Mouse (Mus musculus): ENCODE data around the gene Ms4a4b.
A peak's percentile ranks its signal among the peaks of the same experiment; 100 is the strongest.
"Not testable (repeated sequence)": the region's sequence is repeated elsewhere in the genome, so short reads cannot be mapped to it uniquely, and the experiment has no call there.

Ms4a4b gene

GRCm38 (mm10) chr19:11443338-11443737 is at the start of gene Ms4a4b:
TSS of gene Ms4a4b (plus strand) at chr19:11443553.
- no peak for DNase-seq

GRCm38 (mm10) chr19:11395769-11396168 is 47.6 kb upstream of the Ms4a4b start:
- DNase-seq, result no peak

- no peak for DNase-seq
These were observed 38.8 kb upstream of the Ms4a4b start, which contains the start of gene Ms4a4c for GRCm38 (mm10) chr19:11404527-11404926. TSS of gene Ms4a4c (plus strand) at chr19:11404770.

GRCm38 (mm10) chr19:11407428-11407827 is 35.9 kb upstream of the Ms4a4b start:
- DNase-seq, result no peak

- DNase-seq, result no peak
These were observed 34.8 kb upstream of the Ms4a4b start for GRCm38 (mm10) chr19:11408591-11408990.

- DNase-seq, result no peak
These were observed 31.7 kb upstream of the Ms4a4b start for GRCm38 (mm10) chr19:11411640-11412039.

- no peak for DNase-seq
These were observed 29.3 kb upstream of the Ms4a4b start for GRCm38 (mm10) chr19:11414084-11414483.

GRCm38 (mm10) chr19:11415581-11415980 is 27.8 kb upstream of the Ms4a4b start:
- DNase-seq, result peak in 1 of 2 experiments; percentile 17

- not testable (repeated sequence) for DNase-seq
These were observed 24.5 kb upstream of the Ms4a4b start for GRCm38 (mm10) chr19:11418865-11419264.

GRCm38 (mm10) chr19:11431209-11431608 is 12.1 kb upstream of the Ms4a4b start:
- DNase-seq, result not testable (repeated sequence)

- no peak for DNase-seq
These were observed 8.1 kb upstream of the Ms4a4b start for GRCm38 (mm10) chr19:11435058-11435834.

- no peak for DNase-seq
These were observed 611 bp downstream of the Ms4a4b start for GRCm38 (mm10) chr19:11443964-11444363.

GRCm38 (mm10) chr19:11447238-11447637 is 3.9 kb downstream of the Ms4a4b start:
- no peak for DNase-seq

GRCm38 (mm10) chr19:11459041-11459440 is 15.7 kb downstream of the Ms4a4b start:
- DNase-seq, result not testable (repeated sequence)

GRCm38 (mm10) chr19:11464795-11465194 is 21.4 kb downstream of the Ms4a4b start:
- peak in 1 of 2 experiments; percentile 8 for DNase-seq

GRCm38 (mm10) chr19:11466471-11466870 is 23.1 kb downstream of the Ms4a4b start:
- DNase-seq, result no peak

- not testable (repeated sequence) for DNase-seq
These were observed 25.0 kb downstream of the Ms4a4b start for GRCm38 (mm10) chr19:11468361-11468760.

GRCm38 (mm10) chr19:11469215-11469614 is 25.9 kb downstream of the Ms4a4b start, which contains the start of gene Ms4a6c:
TSS of gene Ms4a6c (plus strand) at chr19:11469366.
- DNase-seq, result not testable (repeated sequence)

GRCm38 (mm10) chr19:11479714-11480113 is 36.4 kb downstream of the Ms4a4b start:
- DNase-seq, result no peak

GRCm38 (mm10) chr19:11482684-11483083 is 39.3 kb downstream of the Ms4a4b start:
- no peak for DNase-seq

- no peak for DNase-seq
These were observed 40.6 kb downstream of the Ms4a4b start for GRCm38 (mm10) chr19:11483941-11484340.

GRCm38 (mm10) chr19:11484388-11484787 is 41.0 kb downstream of the Ms4a4b start:
- no peak for DNase-seq

- no peak for DNase-seq
These were observed 41.9 kb downstream of the Ms4a4b start for GRCm38 (mm10) chr19:11485266-11485665.

GRCm38 (mm10) chr19:11485746-11486145 is 42.4 kb downstream of the Ms4a4b start, which contains the start of gene Gm8369:
TSS of gene Gm8369 (plus strand) at chr19:11485938.
- no peak for DNase-seq

Measured in lung, adult 18-20 months (tissue).